Mouse (Mus musculus): ENCODE data around the gene Capn5. TPM values are rescaled to one million over a fixed set of nuclear protein-coding genes. Genes with fewer than 3 reads are reported as not detected.

Capn5 gene
- polyA plus RNA-seq, 1 experiment from 2014 or later, result 4.0 TPM

- no peak overlapping the region for H3K4me3 ChIP-seq
- H3K4me1 ChIP-seq, result peaks cover 59% of the 10 kb centered on the region
- ATAC-seq (ENCODE audit: extremely low read depth, insufficient number of reproducible peaks, low FRiP score, low TSS enrichment), result no peak
Measured at GRCm38 (mm10) chr7:98174883-98175755, 3.0 kb downstream of the Capn5 start.

DNA sequence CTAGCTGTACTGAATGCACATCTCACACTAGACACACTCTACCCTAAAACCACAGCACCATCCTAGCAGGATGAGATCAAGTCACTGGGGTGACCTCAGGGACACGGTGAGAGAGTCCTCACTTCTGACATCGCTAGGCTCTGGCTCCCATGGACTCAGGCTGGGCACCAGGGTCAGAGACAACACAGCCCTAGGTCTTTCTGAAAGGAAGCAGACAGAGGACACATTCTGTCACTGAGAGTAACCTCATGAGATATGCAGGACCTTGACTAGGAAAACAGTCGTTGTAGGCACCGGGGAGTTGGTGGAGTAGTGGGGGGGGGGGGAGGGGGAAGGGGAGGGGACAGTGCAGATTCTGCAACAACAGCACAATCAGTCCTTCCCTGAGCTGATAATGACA, 4.7 kb downstream of the Capn5 start:
- H3K4me2 ChIP-seq, result no peak overlapping the region
- peaks cover 55% of the 10 kb centered on the region for H3K4me1 ChIP-seq
- ATAC-seq (ENCODE audit: extremely low read depth, insufficient number of reproducible peaks, low FRiP score, low TSS enrichment), result no peak
- H3K4me3 ChIP-seq, result no peak overlapping the region
- WGBS, result 24% methylated on average over 4 of the region's 4 CpGs
- no peak overlapping the region for H3K27ac ChIP-seq (replicated peaks)
- H3K36me3 ChIP-seq, result no peaks in the 10 kb centered on the region
- H3K9ac ChIP-seq, result no peak overlapping the region
- H3K9me3 ChIP-seq, result no peaks in the 10 kb centered on the region
- no peaks in the 10 kb centered on the region for H3K27me3 ChIP-seq (replicated peaks)

More at GRCm38 (mm10) chr7:98174883-98175755, 3.0 kb downstream of the Capn5 start:
- Histone ChIP-seq H3K9ac (no peak overlapping the region), H3K36me3 (no peaks in the 10 kb centered on the region), H3K4me2 (peak overlapping the region; percentile 87), H3K27me3 (replicated peaks) (no peaks in the 10 kb centered on the region), H3K27ac (replicated peaks) (no peak overlapping the region), H3K9me3 (no peaks in the 10 kb centered on the region)
- 64% methylated on average over 4 of the region's 4 CpGs for WGBS

GRCm38 (mm10) chr7:98172661-98173060, 5.4 kb downstream of the Capn5 start:
- WGBS, result 80% methylated on average over 8 of the region's 8 CpGs
- Histone ChIP-seq H3K4me1 (peaks cover 52% of the 10 kb centered on the region), H3K27me3 (replicated peaks) (no peaks in the 10 kb centered on the region), H3K27ac (replicated peaks) (no peak overlapping the region), H3K4me3 (no peak overlapping the region), H3K9ac (no peak overlapping the region), H3K36me3 (no peaks in the 10 kb centered on the region), H3K4me2 (no peak overlapping the region), H3K9me3 (no peaks in the 10 kb centered on the region)
- no peak for ATAC-seq (ENCODE audit: extremely low read depth, insufficient number of reproducible peaks, low FRiP score, low TSS enrichment)

GRCm38 (mm10) chr7:98171141-98172073, 6.7 kb downstream of the Capn5 start:
- ATAC-seq (ENCODE audit: extremely low read depth, insufficient number of reproducible peaks, low FRiP score, low TSS enrichment), result peak; percentile 76
- Histone ChIP-seq H3K27ac (replicated peaks) (peak overlapping the region; percentile 68), H3K4me1 (peaks cover 39% of the 10 kb centered on the region), H3K27me3 (replicated peaks) (no peaks in the 10 kb centered on the region), H3K9ac (no peak overlapping the region), H3K4me2 (peak overlapping the region; percentile 31; the same call in 1 of the 2 replicates), H3K36me3 (no peaks in the 10 kb centered on the region), H3K9me3 (no peaks in the 10 kb centered on the region), H3K4me3 (no peak overlapping the region)
- WGBS, result 45% methylated on average over 6 of the region's 6 CpGs

DNA sequence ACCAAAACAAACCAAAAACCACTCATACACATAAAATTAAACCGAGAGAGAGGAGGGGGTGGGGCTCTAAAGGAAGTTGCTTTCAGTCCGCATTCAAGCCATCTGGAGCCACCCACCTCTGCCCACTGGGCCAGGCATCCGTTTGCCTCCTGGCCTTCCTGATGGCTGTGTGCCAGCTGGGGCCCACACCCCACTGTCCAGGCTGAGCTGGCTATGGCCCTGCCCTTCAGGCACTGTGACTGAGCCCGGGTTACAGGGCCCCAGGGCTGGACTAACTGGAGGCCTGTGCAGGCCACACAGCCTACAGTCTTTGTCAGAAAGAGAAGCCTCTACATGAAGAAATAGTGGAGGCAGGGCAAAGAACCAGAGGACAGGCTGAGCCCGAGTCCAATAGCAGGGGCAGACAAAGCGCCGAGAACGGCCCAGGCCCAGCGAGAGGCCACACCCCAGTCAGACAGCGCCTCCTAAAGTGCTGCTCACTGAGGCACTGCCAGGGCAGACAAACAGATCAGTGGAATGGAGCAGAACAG, 13.0 kb downstream of the Capn5 start:
- Histone ChIP-seq H3K4me3 (no peak overlapping the region), H3K4me2 (no peak overlapping the region), H3K4me1 (peaks cover 47% of the 10 kb centered on the region), H3K9me3 (no peaks in the 10 kb centered on the region), H3K27me3 (replicated peaks) (no peaks in the 10 kb centered on the region), H3K9ac (peak overlapping the region; percentile 53), H3K27ac (replicated peaks) (peak overlapping the region; percentile 76), H3K36me3 (no peaks in the 10 kb centered on the region)
- WGBS, result 49% methylated on average over 10 of the region's 10 CpGs
- ATAC-seq (ENCODE audit: extremely low read depth, insufficient number of reproducible peaks, low FRiP score, low TSS enrichment), result peak; percentile 28; the same call in 1 of the 2 replicates

- H3K4me1 ChIP-seq, result peaks cover 53% of the 10 kb centered on the region
- no peak overlapping the region for H3K4me3 ChIP-seq
- H3K9me3 ChIP-seq, result no peaks in the 10 kb centered on the region
- H3K36me3 ChIP-seq, result no peaks in the 10 kb centered on the region
- no peak for ATAC-seq (ENCODE audit: extremely low read depth, insufficient number of reproducible peaks, low FRiP score, low TSS enrichment)
- no peaks in the 10 kb centered on the region for H3K27me3 ChIP-seq (replicated peaks)
- no peak overlapping the region for H3K4me2 ChIP-seq
- no peak overlapping the region; the same call in 1 of the 2 replicates for H3K9ac ChIP-seq
- H3K27ac ChIP-seq (replicated peaks), result peak overlapping the region; percentile 76
- 81% methylated on average over 9 of the region's 9 CpGs for WGBS
Measured at GRCm38 (mm10) chr7:98164382-98164998, 13.6 kb downstream of the Capn5 start.

DNA sequence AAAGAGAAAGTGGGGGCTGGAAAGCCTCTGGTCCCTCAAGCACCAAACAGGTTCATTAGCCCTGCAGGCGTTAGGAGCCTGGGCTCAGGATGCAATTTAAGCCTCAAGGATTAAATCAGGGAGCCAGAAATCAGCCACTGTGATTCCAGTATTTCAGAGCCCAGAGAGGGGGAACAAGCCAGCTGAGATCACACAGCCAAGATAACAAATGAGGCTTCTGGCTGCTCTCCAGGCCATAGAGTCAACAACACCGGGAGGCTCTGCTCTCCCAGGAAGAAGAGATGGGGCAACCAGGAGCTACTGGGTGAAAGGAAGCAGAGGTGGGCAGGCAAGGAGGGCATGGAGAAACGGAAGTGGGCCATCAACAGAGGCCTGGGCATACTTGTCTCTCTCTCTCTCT, 14.4 kb downstream of the Capn5 start:
- Histone ChIP-seq H3K9me3 (no peaks in the 10 kb centered on the region), H3K9ac (no peak overlapping the region), H3K4me1 (peaks cover 61% of the 10 kb centered on the region), H3K27ac (replicated peaks) (no peak overlapping the region), H3K36me3 (no peaks in the 10 kb centered on the region), H3K27me3 (replicated peaks) (no peaks in the 10 kb centered on the region), H3K4me3 (no peak overlapping the region), H3K4me2 (no peak overlapping the region)
- no peak for ATAC-seq (ENCODE audit: extremely low read depth, insufficient number of reproducible peaks, low FRiP score, low TSS enrichment)
- WGBS, result 36% methylated on average over 3 of the region's 3 CpGs

- Histone ChIP-seq H3K4me1 (peaks cover 75% of the 10 kb centered on the region), H3K36me3 (no peaks in the 10 kb centered on the region), H3K27me3 (replicated peaks) (no peaks in the 10 kb centered on the region), H3K9me3 (no peaks in the 10 kb centered on the region), H3K4me2 (no peak overlapping the region), H3K27ac (replicated peaks) (0 out of 2 replicates have a peak overlapping the region, but pooled peaks have one; percentile 32), H3K9ac (no peak overlapping the region), H3K4me3 (no peak overlapping the region)
- ATAC-seq (ENCODE audit: extremely low read depth, insufficient number of reproducible peaks, low FRiP score, low TSS enrichment), result no peak
- 55% methylated on average over 6 of the region's 6 CpGs for WGBS
Measured at GRCm38 (mm10) chr7:98162239-98162638, 15.8 kb downstream of the Capn5 start.

DNA sequence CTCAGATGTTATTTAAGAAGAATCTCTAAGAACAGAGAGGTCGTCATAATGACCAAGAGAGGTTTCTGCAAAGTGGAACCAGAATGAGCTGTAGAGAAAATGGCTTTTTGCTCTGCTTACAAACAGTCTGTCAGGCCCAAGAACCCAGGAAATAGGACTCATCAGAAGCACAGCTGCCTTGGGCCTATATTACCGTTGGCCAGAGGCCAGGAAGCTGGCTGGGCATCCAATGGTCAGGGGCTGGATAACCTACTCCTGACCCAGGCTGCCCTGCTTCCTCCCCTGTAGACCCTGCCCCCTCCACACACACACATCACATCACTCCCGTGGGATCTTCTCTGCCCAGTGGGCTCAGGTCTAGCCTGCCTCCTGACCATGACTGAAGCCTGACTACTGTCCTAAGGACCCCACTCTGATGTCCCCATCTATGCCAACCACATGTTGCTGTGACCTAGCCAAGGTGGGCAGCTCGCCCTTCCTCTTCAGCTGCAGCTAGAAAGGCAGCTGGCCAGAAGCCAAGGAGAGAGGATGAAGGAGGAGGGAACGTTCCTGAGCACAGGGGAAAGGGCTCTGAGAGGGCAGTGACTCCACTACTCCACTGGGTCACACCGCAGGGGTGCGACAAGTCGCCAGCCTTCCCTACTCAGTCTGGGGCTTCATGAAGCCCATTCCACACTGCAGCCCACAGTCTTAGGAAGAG, 17.9 kb downstream of the Capn5 start:
- no peaks in the 10 kb centered on the region for H3K36me3 ChIP-seq
- H3K9ac ChIP-seq, result peak overlapping the region; percentile 33; the same call in 1 of the 2 replicates
- H3K27me3 ChIP-seq (replicated peaks), result no peaks in the 10 kb centered on the region
- no peak overlapping the region for H3K4me3 ChIP-seq
- H3K4me2 ChIP-seq, result no peak overlapping the region
- WGBS, result 28% methylated on average over 8 of the region's 8 CpGs
- H3K9me3 ChIP-seq, result no peaks in the 10 kb centered on the region
- ATAC-seq (ENCODE audit: extremely low read depth, insufficient number of reproducible peaks, low FRiP score, low TSS enrichment), result no peak
- H3K27ac ChIP-seq (replicated peaks), result peak overlapping the region; percentile 69
- H3K4me1 ChIP-seq, result peaks cover 89% of the 10 kb centered on the region

- ATAC-seq (ENCODE audit: extremely low read depth, insufficient number of reproducible peaks, low FRiP score, low TSS enrichment), result no peak
- Histone ChIP-seq H3K9me3 (no peaks in the 10 kb centered on the region), H3K4me2 (no peak overlapping the region), H3K4me1 (peaks cover 76% of the 10 kb centered on the region), H3K27ac (replicated peaks) (0 out of 2 replicates have a peak overlapping the region, but pooled peaks have one; percentile 13), H3K27me3 (replicated peaks) (no peaks in the 10 kb centered on the region), H3K9ac (no peak overlapping the region), H3K36me3 (no peaks in the 10 kb centered on the region), H3K4me3 (no peak overlapping the region)
- WGBS, result 49% methylated on average over 8 of the region's 8 CpGs
Measured at GRCm38 (mm10) chr7:98158481-98158880, 19.6 kb downstream of the Capn5 start.
